Mouse (Mus musculus) lung, postnatal 0 days (tissue): ENCODE measurements around the gene Cables2.

Experiments
- CTCF ChIP-seq: IDR thresholded peaks from 2 replicates; pipeline ENCODE4 v1.5.1; 2016; ENCODE audit warnings: antibody characterized with exemption, mild to moderate bottlenecking
- EP300 ChIP-seq: IDR thresholded peaks from 2 replicates; pipeline ENCODE4 v1.6.1; 2016; ENCODE audit warnings: antibody characterized with exemption, mild to moderate bottlenecking, control low read depth

DNA sequence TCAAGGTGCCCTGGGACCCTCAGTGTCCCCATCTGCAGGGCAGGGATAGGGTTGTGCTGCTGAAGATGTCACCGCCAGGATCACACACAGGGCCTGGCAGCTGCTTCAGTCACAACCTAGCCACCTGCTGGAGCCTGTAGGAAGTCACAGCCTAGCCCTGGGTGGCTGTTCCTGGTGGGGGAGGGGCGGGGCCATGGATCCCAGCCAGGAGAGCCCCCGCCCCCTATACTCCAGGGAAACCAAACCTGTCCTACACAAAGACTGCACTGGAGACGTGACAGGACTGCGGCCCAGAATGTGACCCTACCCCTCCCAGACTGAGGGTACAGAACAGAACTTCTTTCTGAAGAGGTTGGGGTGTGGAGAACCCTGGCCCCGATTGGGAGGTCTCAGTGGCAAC, 51.0 kb downstream of the Cables2 start:
- TF ChIP-seq CTCF: peak; percentile 72
- TF ChIP-seq EP300: no peak
